Comparison of ENCODE assay signal across 11 mouse cellular contexts in genomic region chr15:59145679-59146078, GRCm38 (mm10).
DNase-seq lines count a peak whose midpoint lies in the region; ATAC-seq and TF ChIP-seq lines count a peak whose summit lies in the region.
"Had no signal": no experiment of that assay in that cellular context is flagged by ENCODE, and none has a peak within 500 bp of the region (broad histone marks: within the 10 kb centered on the region; RNA-seq: fewer than 3 reads in every experiment).

No protein-coding gene starts in this region.

- H3K27ac ChIP-seq in hindbrain, embryonic 10.5 days = peak overlapping the region; percentile 73
- H3K27ac ChIP-seq in hindbrain, embryonic 12.5 days = no peak overlapping the region
- H3K27ac ChIP-seq in ES-E14 (ENCODE audit: insufficient read depth, low read depth, low read length, poor library complexity, severe bottlenecking) = no peak overlapping the region
- peak overlapping the region; percentile 59 for H3K27ac ChIP-seq in limb, embryonic 10.5 days
- H3K27ac ChIP-seq in left cerebral cortex, adult 2 months = no peak overlapping the region

- H3K27me3 ChIP-seq in hindbrain, embryonic 10.5 days (ENCODE audit: insufficient read depth, poor library complexity, severe bottlenecking) = no peaks in the 10 kb centered on the region
- no peaks in the 10 kb centered on the region for H3K27me3 ChIP-seq in hindbrain, embryonic 12.5 days
- no peaks in the 10 kb centered on the region for H3K27me3 ChIP-seq in limb, embryonic 10.5 days (ENCODE audit: low read depth, poor library complexity, severe bottlenecking)

- in situ Hi-C loops in ES-E14 (cut with MboI; ENCODE audit: low sequenced_read_pairs in 2 of 2, unreplicated experiment in 2 of 2) = no loop called here

- no peak overlapping the region for H3K4me2 ChIP-seq in hindbrain, embryonic 12.5 days (replicated peaks)

- no peaks in the 10 kb centered on the region for H3K9me3 ChIP-seq in hindbrain, embryonic 10.5 days
- no peaks in the 10 kb centered on the region for H3K9me3 ChIP-seq in hindbrain, embryonic 12.5 days (replicated peaks)
- no peaks in the 10 kb centered on the region for H3K9me3 ChIP-seq in ES-E14 (ENCODE audit: control insufficient read depth, insufficient read depth, low read depth, low read length)
- no peaks in the 10 kb centered on the region for H3K9me3 ChIP-seq in limb, embryonic 10.5 days (replicated peaks)

- ATAC-seq in hindbrain, embryonic 12.5 days (ENCODE audit: low FRiP score) = no peak

- no peak overlapping the region for H3K4me3 ChIP-seq in hindbrain, embryonic 10.5 days
- H3K4me3 ChIP-seq in hindbrain, embryonic 12.5 days = no peak overlapping the region
- no peak overlapping the region for H3K4me3 ChIP-seq in ES-E14 (ENCODE audit: insufficient read depth in 1 of 2, low read depth in 1 of 2, low read length in 2 of 2, poor library complexity in 1 of 2, severe bottlenecking in 1 of 2)
- H3K4me3 ChIP-seq in limb, embryonic 10.5 days = no peak overlapping the region
- no peak overlapping the region for H3K4me3 ChIP-seq in left cerebral cortex, adult 2 months

- no peak overlapping the region for H3K9ac ChIP-seq in hindbrain, embryonic 12.5 days
- peak overlapping the region; percentile 43; the same call in 1 of the 2 replicates for H3K9ac ChIP-seq in ES-E14 (ENCODE audit: insufficient read depth, low read depth, low read length, poor library complexity, severe bottlenecking)

- peaks cover 13% of the 10 kb centered on the region for H3K4me1 ChIP-seq in hindbrain, embryonic 10.5 days (replicated peaks)
- peaks cover 5% of the 10 kb centered on the region for H3K4me1 ChIP-seq in hindbrain, embryonic 12.5 days
- H3K4me1 ChIP-seq in ES-E14 (ENCODE audit: control insufficient read depth in 2 of 2, insufficient read depth in 2 of 2, low read length in 2 of 2, poor library complexity in 1 of 2) = peaks cover 2 to 16% of the 10 kb centered on the region in 2 experiments; a peak in 3 of 4 replicates
- H3K4me1 ChIP-seq in limb, embryonic 10.5 days = peaks cover 12% of the 10 kb centered on the region

- no peaks in the 10 kb centered on the region for H3K36me3 ChIP-seq in hindbrain, embryonic 10.5 days
- H3K36me3 ChIP-seq in hindbrain, embryonic 12.5 days = no peaks in the 10 kb centered on the region
- no peaks in the 10 kb centered on the region for H3K36me3 ChIP-seq in ES-E14 (ENCODE audit: control insufficient read depth, insufficient read depth, low read length, poor library complexity, severe bottlenecking)
- H3K36me3 ChIP-seq in limb, embryonic 10.5 days = no peaks in the 10 kb centered on the region

- no peak for TF ChIP-seq CTCF in left cerebral cortex, adult 2 months (IDR thresholded peaks at IDR 0.05)

- DNase-seq in hindbrain, embryonic 10.5 days (ENCODE audit: low spot score) = no peak
- no peak for DNase-seq in ES-E14 (ENCODE audit: low read depth, low spot score)
- no peak for DNase-seq in limb, embryonic 10.5 days (ENCODE audit: low spot score)
- DNase-seq in skeletal muscle tissue, adult 2 months (ENCODE audit: low read depth, low spot score) = peak; percentile 15
- no peak for DNase-seq in neural tube, embryonic 10.5 days (ENCODE audit: extremely low spot score, low spot score)
- no peak for DNase-seq in left cerebral cortex, adult 2 months (ENCODE audit: extremely low spot score in 1 of 2, low spot score in 2 of 2)
- no peak for DNase-seq in adrenal gland, adult 18-20 months (ENCODE audit: low spot score in 2 of 2)
- DNase-seq: gastrocnemius, postnatal 14 days; kidney, postnatal 10 days; right cerebral cortex, adult 18-20 months had no signal

- WGBS in hindbrain, embryonic 10.5 days = 73% methylated on average over 5 of the region's 5 CpGs
- WGBS in hindbrain, embryonic 12.5 days = 72% methylated on average over 5 of the region's 5 CpGs
- 80% methylated on average over 5 of the region's 5 CpGs for WGBS in limb, embryonic 10.5 days

- intact Hi-C loops in left cerebral cortex, adult 2 months (cut with DNase I) = no loop called here

TF ChIP-seq in ES-E14, 5 proteins besides CTCF, POLR2A, EP300 and RAD21:
- no peak for TF ChIP-seq ZNF384 (IDR thresholded peaks at IDR 0.05; ENCODE audit: low read depth, low read length)
- no peak for TF ChIP-seq MAFK (IDR thresholded peaks at IDR 0.05; ENCODE audit: insufficient read depth, low read depth, low read length)
- TF ChIP-seq HCFC1 (IDR thresholded peaks at IDR 0.05; ENCODE audit: borderline replicate concordance, insufficient read depth, low read length) = no peak
- TF ChIP-seq CHD2 (IDR thresholded peaks at IDR 0.05; ENCODE audit: low read depth, low read length) = no peak
- TF ChIP-seq ZC3H11A (IDR thresholded peaks at IDR 0.05; ENCODE audit: borderline replicate concordance, low read depth, low read length) = no peak

Comparison
In these comparisons a context has a peak if more than half of its experiments do, and no peak if none do; other contexts are left out.
1. H3K27ac ChIP-seq: peak in hindbrain, embryonic 10.5 days (single experiment) and limb, embryonic 10.5 days (single experiment); none in hindbrain, embryonic 12.5 days (single experiment), ES-E14 (single experiment) and left cerebral cortex, adult 2 months (single experiment).